Mouse (Mus musculus) kidney, adult 2 months (tissue): Measurements from ENCODE around the gene Bcas1.

ENCODE experiments used
- CTCF ChIP-seq: fragments of 200-500 bp; conservative IDR thresholded peaks from 2 replicates; pipeline ENCODE4 v1.5.1; 2011; ENCODE audit warnings: low read depth, mild to moderate bottlenecking, control low read depth, low read length, moderate library complexity, mixed read lengths; ENCODE audit not compliant: insufficient read depth, insufficient read length
- POLR2A ChIP-seq: fragments of 200-500 bp; IDR thresholded peaks from one replicate; pipeline ENCODE4 v1.6.1; 2011; ENCODE audit warnings: low read depth, low read length, control low read depth

- no peak for TF ChIP-seq CTCF
- TF ChIP-seq POLR2A = no peak
Observed at GRCm38 (mm10) chr2:170345410-170345793, 82.2 kb downstream of the Bcas1 start.
